Mouse (Mus musculus) lung, adult 2 months (tissue): Measurements from ENCODE around the gene Nkx1-1. TPM values are rescaled to one million over a fixed set of nuclear protein-coding genes. Genes with fewer than 3 reads are reported as not detected.

ENCODE experiments used
- DNase-seq: peaks from one replicate; pipeline ENCODE4 v3.0.0; 2022
- H3K4me1 ChIP-seq: fragments of 200-500 bp; 2 replicates; pipeline ENCODE4 v1.6.1; 2011; ENCODE audit warnings: low read length; ENCODE audit not compliant: control insufficient read depth, insufficient read depth
- H3K4me3 ChIP-seq: fragments of 200-500 bp; replicated peaks from 2 replicates; pipeline ENCODE3; 2011; ENCODE audit warnings: low read depth, mild to moderate bottlenecking, control low read depth, low read length; ENCODE audit errors: extremely low read depth
- CTCF ChIP-seq: fragments of 200-500 bp; IDR thresholded peaks from 2 replicates; pipeline ENCODE4 v1.5.1; 2011; ENCODE audit warnings: mild to moderate bottlenecking, low read length, control low read depth; ENCODE audit not compliant: insufficient read depth
- POLR2A ChIP-seq: fragments of 200-500 bp; IDR thresholded peaks from 2 replicates; pipeline ENCODE4 v1.6.1; 2011; ENCODE audit warnings: low read depth, mild to moderate bottlenecking, control low read depth, low read length, borderline replicate concordance; ENCODE audit errors: extremely low read depth
- WGBS: fragments of 180-500 bp; shearing (Covaris S2); methylation state at CpG from one replicate; pipeline ENCODE4 v1.1.7; 2018; 5-methylcytosine and 5-hydroxymethylcytosine counted together
- polyA plus RNA-seq: library from polyadenylated mRNA; depleted of rRNA; stranded (reverse); fragments of >200 nt; gene quantifications from 2 replicates; pipeline ENCODE4 v1.2.3, GENCODE M21; 2012; rRNA removed

Gene Nkx1-1
- polyA plus RNA-seq: not detected in 2 replicates

GRCm38 (mm10) chr5:33433201-33434138, at the start of gene Nkx1-1:
Nkx1-1 (minus strand) TSS chr5:33433976.
- WGBS: 2% methylated on average over 90 of the region's 90 CpGs

DNA sequence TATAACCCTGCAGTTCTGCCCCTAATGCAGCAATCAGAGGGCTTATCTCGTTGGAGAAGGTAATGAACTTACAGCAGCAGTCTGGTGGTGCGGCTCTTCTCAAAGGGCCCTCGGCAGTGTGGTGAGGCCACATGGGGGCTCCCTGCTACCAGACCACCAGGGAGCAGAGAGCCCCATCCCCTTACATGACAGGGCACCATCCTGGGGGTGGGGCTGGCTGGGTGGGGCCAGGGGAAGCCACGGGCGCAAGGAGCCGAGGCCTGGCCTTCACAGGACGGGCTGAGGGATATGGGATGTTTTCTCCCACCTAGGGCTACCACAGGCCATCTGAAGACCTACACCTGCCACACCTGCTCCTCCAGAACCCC, 47.5 kb upstream of the Nkx1-1 start:
- no peak for TF ChIP-seq CTCF
- no peak for TF ChIP-seq POLR2A
- Histone ChIP-seq H3K4me1 (no peaks in the 10 kb centered on the region), H3K4me3 (no peak overlapping the region)
- WGBS: 28% methylated on average over 7 of the region's 7 CpGs
- DNase-seq: no peak

More at GRCm38 (mm10) chr5:33433201-33434138, at the start of gene Nkx1-1:
- H3K4me3 ChIP-seq: no peak within 1 kb of the TSS
- TF ChIP-seq POLR2A: no peak
- no peak for TF ChIP-seq CTCF
- DNase-seq: no peak
- H3K4me1 ChIP-seq: 0 out of 2 replicates have a peak, but pooled peaks cover 2% of the 10 kb centered on the region

- DNase-seq: no peak
- 67% methylated on average over 26 of the region's 26 CpGs for WGBS
- H3K4me3 ChIP-seq: no peak overlapping the region
- no peak for TF ChIP-seq CTCF
- TF ChIP-seq POLR2A: no peak
- H3K4me1 ChIP-seq: no peaks in the 10 kb centered on the region
Observed at GRCm38 (mm10) chr5:33480582-33481317, 47.0 kb upstream of the Nkx1-1 start.

GRCm38 (mm10) chr5:33465464-33465863, 31.7 kb upstream of the Nkx1-1 start:
- DNase-seq: no peak
- WGBS: 63% methylated on average over 11 of the region's 11 CpGs
- no peak overlapping the region for H3K4me3 ChIP-seq
- H3K4me1 ChIP-seq: no peaks in the 10 kb centered on the region
- TF ChIP-seq POLR2A (no peak), CTCF (no peak)

DNA sequence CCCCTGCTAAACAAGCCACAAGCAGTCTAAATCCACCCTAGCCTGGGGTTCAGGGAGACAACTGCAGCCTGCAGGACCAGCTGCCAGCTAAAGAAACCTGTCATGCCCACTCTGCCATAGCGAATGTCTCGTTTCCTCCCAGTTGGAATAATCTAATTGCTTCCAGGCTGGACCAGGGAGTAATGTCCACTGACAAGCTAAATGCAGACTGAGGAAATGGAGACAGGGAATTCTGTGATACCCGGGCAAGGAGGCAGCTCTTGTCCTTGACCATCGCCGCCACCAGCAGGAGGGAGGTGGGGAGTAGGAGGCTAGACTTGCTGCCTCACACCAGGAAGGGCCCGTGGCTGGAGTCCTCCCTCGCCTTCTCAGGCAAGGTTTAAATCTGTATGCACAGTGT, 30.6 kb upstream of the Nkx1-1 start:
- no peak for DNase-seq
- WGBS: 61% methylated on average over 7 of the region's 7 CpGs
- TF ChIP-seq POLR2A: no peak
- no peak for TF ChIP-seq CTCF
- H3K4me3 ChIP-seq: no peak overlapping the region
- H3K4me1 ChIP-seq: no peaks in the 10 kb centered on the region

- no peaks in the 10 kb centered on the region for H3K4me1 ChIP-seq
- no peak for TF ChIP-seq POLR2A
- TF ChIP-seq CTCF: no peak
- no peak overlapping the region for H3K4me3 ChIP-seq
- WGBS: 46% methylated on average over 2 of the region's 2 CpGs
- no peak for DNase-seq
Observed at GRCm38 (mm10) chr5:33459111-33459510, 25.3 kb upstream of the Nkx1-1 start.

GRCm38 (mm10) chr5:33458132-33458622, 24.4 kb upstream of the Nkx1-1 start:
- TF ChIP-seq CTCF (no peak), POLR2A (no peak)
- no peaks in the 10 kb centered on the region for H3K4me1 ChIP-seq
- no peak overlapping the region for H3K4me3 ChIP-seq
- no peak for DNase-seq
- WGBS: 52% methylated on average over 3 of the region's 3 CpGs

GRCm38 (mm10) chr5:33455737-33456136, 22.0 kb upstream of the Nkx1-1 start:
- TF ChIP-seq POLR2A (no peak), CTCF (no peak)
- WGBS: 39% methylated on average over 8 of the region's 8 CpGs
- DNase-seq: no peak
- Histone ChIP-seq H3K4me3 (no peak overlapping the region), H3K4me1 (no peaks in the 10 kb centered on the region)

- no peak for DNase-seq
- Histone ChIP-seq H3K4me1 (peaks cover 2% of the 10 kb centered on the region; the same call in 1 of the 2 replicates), H3K4me3 (no peak overlapping the region)
- TF ChIP-seq POLR2A (no peak), CTCF (no peak)
- 49% methylated on average over 9 of the region's 9 CpGs for WGBS
Observed at GRCm38 (mm10) chr5:33443794-33444193, 10.0 kb upstream of the Nkx1-1 start.
